Mouse (Mus musculus) MEL (cell line): ENCODE results near the gene Prss54. TPM values are rescaled to one million over a fixed set of nuclear protein-coding genes. Genes with fewer than 3 reads are reported as not detected.
"Not testable (repeated sequence)": the region's sequence is repeated elsewhere in the genome, so short reads cannot be mapped to it uniquely, and the experiment has no call there.

Experiments used
- DNase-seq: peaks from one replicate; pipeline ENCODE4 v3.0.0; 2011; ENCODE audit warnings: low read depth, low spot score
- H3K27ac ChIP-seq: 2 replicates; pipeline ENCODE4 v1.5.1; 2012; ENCODE audit warnings: low read depth, mild to moderate bottlenecking, control low read depth, low read length, moderate library complexity; ENCODE audit not compliant: control insufficient read depth
- H3K27me3 ChIP-seq, 2 experiments: fragments of 150-350 bp in 1 of 2; sonication (generic) in 1 of 2; 2 replicates each; pipeline ENCODE4 v1.6.1; 2012; ENCODE audit warnings: low read length in 2 of 2, mild to moderate bottlenecking in 2 of 2, improper control_type of control experiment in 1 of 2, moderate library complexity in 1 of 2; ENCODE audit not compliant: insufficient read depth in 2 of 2, control insufficient read depth in 1 of 2
- H3K36me3 ChIP-seq, 2 experiments: 2 replicates each; pipeline ENCODE4 v1.6.1; 2012 to 2014; ENCODE audit warnings: low read length in 2 of 2, improper control_type of control experiment in 1 of 2, inconsistent platforms in 1 of 2, mild to moderate bottlenecking in 1 of 2; ENCODE audit not compliant: insufficient read depth in 2 of 2, control insufficient read depth in 1 of 2
- H3K4me1 ChIP-seq, 2 experiments: fragments of 150-350 bp in 1 of 2; sonication (generic) in 1 of 2; 2 replicates each; pipeline ENCODE4 v1.6.1; 2012; ENCODE audit warnings: low read length in 2 of 2, improper control_type of control experiment in 1 of 2, mild to moderate bottlenecking in 1 of 2; ENCODE audit not compliant: insufficient read depth in 2 of 2, control insufficient read depth in 1 of 2
- H3K4me3 ChIP-seq, 2 experiments: fragments of 150-350 bp in 1 of 2; sonication (generic) in 1 of 2; 2 replicates each; pipeline ENCODE4 v1.5.1; 2012; ENCODE audit warnings: low read depth in 2 of 2, low read length in 2 of 2, mild to moderate bottlenecking in 2 of 2, moderate library complexity in 2 of 2, control low read depth in 1 of 2, improper control_type of control experiment in 1 of 2; ENCODE audit not compliant: control insufficient read depth in 1 of 2, insufficient read depth in 1 of 2
- H3K79me2 ChIP-seq: 2 replicates; pipeline ENCODE4 v1.6.1; 2012; ENCODE audit warnings: mild to moderate bottlenecking, low read length, moderate library complexity; ENCODE audit not compliant: control insufficient read depth, poor library complexity, insufficient read depth
- H3K9ac ChIP-seq: 2 replicates; pipeline ENCODE4 v1.6.1; 2012; ENCODE audit warnings: low read depth, mild to moderate bottlenecking, control low read depth, low read length, moderate library complexity; ENCODE audit not compliant: control insufficient read depth, poor library complexity, severe bottlenecking
- H3K9me3 ChIP-seq: fragments of 150-350 bp; sonication (generic); replicated peaks from 2 replicates; pipeline ENCODE4 v1.6.1; 2012; ENCODE audit warnings: mild to moderate bottlenecking, low read length, improper control_type of control experiment, moderate library complexity; ENCODE audit not compliant: insufficient read depth
- CHD2 ChIP-seq: IDR thresholded peaks from 2 replicates; pipeline ENCODE4 v1.6.1; 2011; ENCODE audit warnings: low read length, improper control_type of control experiment
- CTCF ChIP-seq, 3 experiments: IDR thresholded peaks in 2 of 3; conservative IDR thresholded peaks in 1 of 3; 2 replicates each; pipeline ENCODE4 v1.5.1; 2011 to 2012; ENCODE audit warnings: low read length in 3 of 3, low read depth in 2 of 3, mild to moderate bottlenecking in 2 of 3, improper control_type of control experiment in 1 of 3, inconsistent platforms in 1 of 3, mixed read lengths in 1 of 3, moderate library complexity in 1 of 3; ENCODE audit not compliant: control insufficient read depth in 1 of 3, insufficient read depth in 1 of 3, poor library complexity in 1 of 3, severe bottlenecking in 1 of 3
- ETS1 ChIP-seq: IDR thresholded peaks from 2 replicates; pipeline ENCODE4 v1.6.1; 2012; ENCODE audit warnings: low read depth, mild to moderate bottlenecking, inconsistent platforms, low read length, improper control_type of control experiment, moderate library complexity
- GATA1 ChIP-seq: IDR thresholded peaks from 2 replicates; pipeline ENCODE4 v1.6.1; 2011; ENCODE audit warnings: low read depth, low read length, improper control_type of control experiment
- HCFC1 ChIP-seq: IDR thresholded peaks from 2 replicates; pipeline ENCODE4 v1.6.1; 2012; ENCODE audit warnings: low read depth, mild to moderate bottlenecking, inconsistent platforms, low read length, improper control_type of control experiment, moderate library complexity
- MAFK ChIP-seq: IDR thresholded peaks from 2 replicates; pipeline ENCODE4 v1.6.1; 2011; ENCODE audit warnings: low read depth, mild to moderate bottlenecking, low read length, improper control_type of control experiment, borderline replicate concordance
- MAX ChIP-seq: IDR thresholded peaks from 2 replicates; pipeline ENCODE4 v1.6.1; 2011; ENCODE audit warnings: low read length, improper control_type of control experiment
- MEF2A ChIP-seq: IDR thresholded peaks from 2 replicates; pipeline ENCODE4 v1.6.1; 2014; ENCODE audit warnings: low read depth, mild to moderate bottlenecking, inconsistent platforms, low read length, improper control_type of control experiment; ENCODE audit not compliant: poor library complexity, insufficient replicate concordance, severe bottlenecking; ENCODE audit errors: extremely low read depth
- MYB ChIP-seq: IDR thresholded peaks from 2 replicates; pipeline ENCODE4 v1.6.1; 2011; ENCODE audit warnings: mild to moderate bottlenecking, low read depth, low read length, improper control_type of control experiment
- MYC ChIP-seq: IDR thresholded peaks from 2 replicates; pipeline ENCODE4 v1.6.1; 2011; ENCODE audit warnings: low read depth, mild to moderate bottlenecking, low read length, improper control_type of control experiment, moderate library complexity
- NELFE ChIP-seq: IDR thresholded peaks from 2 replicates; pipeline ENCODE4 v1.6.1; 2011; ENCODE audit warnings: low read depth, low read length, improper control_type of control experiment
- POLR2A ChIP-seq, 2 experiments: IDR thresholded peaks; 2 replicates each; pipeline ENCODE4 v1.6.1; 2011 to 2012; ENCODE audit warnings: low read length in 2 of 2, mild to moderate bottlenecking in 2 of 2, control low read depth in 1 of 2, improper control_type of control experiment in 1 of 2, low read depth in 1 of 2, moderate library complexity in 1 of 2; ENCODE audit not compliant: control insufficient read depth in 1 of 2, insufficient read depth in 1 of 2, poor library complexity in 1 of 2
- POLR2AphosphoS2 ChIP-seq: IDR thresholded peaks from 2 replicates; pipeline ENCODE4 v1.6.1; 2011; ENCODE audit warnings: low read length, improper control_type of control experiment
- POLR2AphosphoS5 ChIP-seq: IDR thresholded peaks from 2 replicates; pipeline ENCODE4 v1.6.1; 2012; ENCODE audit warnings: low read depth, borderline replicate concordance, mild to moderate bottlenecking, inconsistent platforms, low read length, moderate library complexity, mixed read lengths
- RAD21 ChIP-seq: IDR thresholded peaks from 2 replicates; pipeline ENCODE4 v1.6.1; 2011; ENCODE audit warnings: mild to moderate bottlenecking, low read depth, low read length, improper control_type of control experiment
- SIN3A ChIP-seq: IDR thresholded peaks from 2 replicates; pipeline ENCODE4 v1.6.1; 2012; ENCODE audit warnings: low read length, improper control_type of control experiment, inconsistent platforms
- SMC3 ChIP-seq: IDR thresholded peaks from 2 replicates; pipeline ENCODE4 v1.6.1; 2011; ENCODE audit warnings: low read depth, low read length, improper control_type of control experiment
- TBP ChIP-seq: IDR thresholded peaks from 2 replicates; pipeline ENCODE4 v1.8.0; 2011; ENCODE audit warnings: low read depth, low read length, improper control_type of control experiment
- USF1 ChIP-seq: IDR thresholded peaks from 2 replicates; pipeline ENCODE4 v1.6.1; 2014; ENCODE audit warnings: low read depth, mild to moderate bottlenecking, inconsistent platforms, low read length, improper control_type of control experiment, moderate library complexity
- USF2 ChIP-seq, 2 experiments: IDR thresholded peaks; 2 replicates each; pipeline ENCODE4 v1.6.1; 2011 to 2012; ENCODE audit warnings: improper control_type of control experiment in 2 of 2, low read length in 2 of 2, borderline replicate concordance in 1 of 2, inconsistent platforms in 1 of 2, low read depth in 1 of 2, mild to moderate bottlenecking in 1 of 2; ENCODE audit not compliant: insufficient read depth in 1 of 2
- ZC3H11A ChIP-seq: IDR thresholded peaks from 2 replicates; pipeline ENCODE4 v1.6.1; 2012; ENCODE audit warnings: low read depth, mild to moderate bottlenecking, inconsistent platforms, low read length, improper control_type of control experiment
- ZMIZ1 ChIP-seq: IDR thresholded peaks from 2 replicates; pipeline ENCODE4 v1.6.1; 2012; ENCODE audit warnings: low read depth, mild to moderate bottlenecking, inconsistent platforms, low read length, improper control_type of control experiment, moderate library complexity
- ZNF384 ChIP-seq: IDR thresholded peaks from 2 replicates; pipeline ENCODE4 v1.6.1; 2012; ENCODE audit warnings: low read depth, mild to moderate bottlenecking, inconsistent platforms, low read length, improper control_type of control experiment
- polyA plus RNA-seq, 2 experiments: library from polyadenylated mRNA; stranded (reverse) in 1 of 2; unstranded in 1 of 2; fragments of >175 nt in 1 of 2; fragments of >200 nt in 1 of 2; gene quantifications; 2 replicates each; pipeline versions ENCODE4 v1.2.1 to v1.2.4; 2012; ENCODE audit warnings: low replicate concordance in 2 of 2, low read depth in 1 of 2; ENCODE audit not compliant: insufficient read length in 2 of 2, insufficient read depth in 1 of 2, missing spikeins in 1 of 2
- total RNA-seq: library from RNA; depleted of rRNA; stranded (reverse); fragments of 300-350 nt; gene quantifications from 2 replicates; pipeline ENCODE4 v1.2.3, GENCODE M21; 2012

Gene Prss54
- total and polyA plus RNA-seq, 3 experiments, result not detected

GRCm38 (mm10) chr8:95606509-95606908, 30.4 kb upstream of the Prss54 start:
- H3K9me3 ChIP-seq, H3K27ac ChIP-seq, DNase-seq, H3K27me3 ChIP-seq, H3K9ac ChIP-seq, H3K79me2 ChIP-seq, H3K36me3 ChIP-seq: not testable (repeated sequence)
- H3K4me3 ChIP-seq, result peak overlapping the region in 1 of 2 experiments; percentile 42; a peak in 2 of 4 replicates
- peaks cover 0 to 10% of the 10 kb centered on the region in 2 experiments; a peak in 2 of 4 replicates for H3K4me1 ChIP-seq
- peak; percentile 46; the same call in 1 of the 2 replicates for TF ChIP-seq SMC3
- TF ChIP-seq ZNF384, result peak; percentile 91
- TF ChIP-seq RAD21, result peak; percentile 56
- peak; percentile 37; the same call in 1 of the 2 replicates for TF ChIP-seq ZC3H11A
- TF ChIP-seq CTCF (IDR thresholded peaks at IDR 0.05 in 2 of 3, conservative IDR thresholded peaks at IDR 0.05 in 1 of 3; ENCODE audit: control insufficient read depth in 1 of 3, insufficient read depth in 1 of 3, low read depth in 2 of 3, low read length in 3 of 3, poor library complexity in 1 of 3, severe bottlenecking in 1 of 3), result peak in 2 of 3 experiments; percentile 20 to 41; a peak in 4 of 6 replicates

DNA sequence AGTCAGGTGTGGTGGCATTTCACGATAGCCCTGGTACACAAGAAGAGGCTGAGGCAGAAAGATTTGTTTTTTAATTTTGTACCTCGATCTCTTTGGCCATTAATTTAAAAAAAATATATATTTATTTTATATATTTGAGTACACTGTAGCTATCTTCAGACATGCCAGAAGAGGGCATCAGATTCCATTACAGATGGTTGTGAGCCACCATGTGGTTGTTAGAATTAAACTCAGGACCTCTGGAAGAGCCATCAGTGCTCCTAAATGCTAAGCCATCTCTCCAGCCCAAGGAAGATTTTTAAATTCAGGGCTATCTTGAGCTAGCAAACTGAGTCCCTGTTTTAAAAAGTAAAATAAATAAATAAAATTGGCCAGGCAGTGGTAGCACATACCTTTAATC, 26.0 kb upstream of the Prss54 start:
- Histone ChIP-seq H3K4me3 (no peak overlapping the region), H3K9ac (no peak overlapping the region), H3K79me2 (no peaks in the 10 kb centered on the region), H3K27ac (no peak overlapping the region), H3K27me3 (no peaks in the 10 kb centered on the region), H3K9me3 (no peaks in the 10 kb centered on the region), H3K4me1 (no peaks in the 10 kb centered on the region; a peak in 1 of 4 replicates), H3K36me3 (no peaks in the 10 kb centered on the region)
- TF ChIP-seq SMC3, result peak; percentile 58
- TF ChIP-seq ZC3H11A, result peak; percentile 43; the same call in 1 of the 2 replicates
- peak in 1 of 3 experiments; percentile 59; a peak in 2 of 6 replicates for TF ChIP-seq CTCF (IDR thresholded peaks at IDR 0.05 in 2 of 3, conservative IDR thresholded peaks at IDR 0.05 in 1 of 3; ENCODE audit: control insufficient read depth in 1 of 3, insufficient read depth in 1 of 3, low read depth in 2 of 3, low read length in 3 of 3, poor library complexity in 1 of 3, severe bottlenecking in 1 of 3)
- TF ChIP-seq RAD21, result peak; percentile 32
- TF ChIP-seq MYC, result peak; percentile 53; the same call in 1 of the 2 replicates
- no peak for TF ChIP-seq POLR2A (IDR thresholded peaks at IDR 0.05; ENCODE audit: control insufficient read depth in 1 of 2, insufficient read depth in 1 of 2, low read depth in 1 of 2, low read length in 2 of 2, poor library complexity in 1 of 2)
- DNase-seq, result peak; percentile 28

DNA sequence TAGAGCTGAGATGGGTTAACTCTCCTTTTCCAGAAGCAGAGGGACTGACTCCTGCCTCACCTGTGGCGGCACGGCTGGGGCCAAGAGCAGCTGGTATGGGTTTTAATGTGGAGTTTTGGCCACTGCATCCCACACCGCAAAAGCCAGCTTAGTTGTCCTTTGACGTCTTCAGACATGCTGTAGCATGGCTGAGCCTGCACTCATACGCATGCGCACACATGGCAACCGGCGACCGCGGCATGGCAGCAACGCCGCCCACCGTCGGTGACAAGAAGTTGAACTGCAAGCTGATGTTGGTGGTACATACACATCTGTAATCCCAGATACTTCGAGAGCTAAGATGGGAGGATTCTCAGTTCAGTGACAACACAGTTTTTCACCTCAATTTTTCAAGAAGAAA, 25.2 kb upstream of the Prss54 start:
- H3K36me3 ChIP-seq, result no peaks in the 10 kb centered on the region
- H3K27ac ChIP-seq, result no peak overlapping the region
- no peak overlapping the region for H3K4me3 ChIP-seq
- TF ChIP-seq POLR2AphosphoS2 (no peak), ZMIZ1 (no peak), MAFK (no peak), ZNF384 (no peak), GATA1 (no peak), USF2 (IDR thresholded peaks at IDR 0.05; ENCODE audit: borderline replicate concordance in 1 of 2, insufficient read depth in 1 of 2, low read depth in 1 of 2, low read length in 2 of 2) (no peak), USF1 (no peak), MAX (no peak), MYB (no peak), NELFE (no peak), SIN3A (no peak), MEF2A (no peak), ETS1 (no peak), POLR2AphosphoS5 (no peak), TBP (no peak), CHD2 (no peak), RAD21 (no peak), HCFC1 (no peak)
- no peaks in the 10 kb centered on the region for H3K9me3 ChIP-seq
- no peak overlapping the region for H3K9ac ChIP-seq
- H3K27me3 ChIP-seq, result no peaks in the 10 kb centered on the region
- no peaks in the 10 kb centered on the region; a peak in 1 of 4 replicates for H3K4me1 ChIP-seq
- no peak for DNase-seq
- H3K79me2 ChIP-seq, result no peaks in the 10 kb centered on the region
